Mouse (Mus musculus): ENCODE data around the gene Kcnk7.

Kcnk7 gene

DNA sequence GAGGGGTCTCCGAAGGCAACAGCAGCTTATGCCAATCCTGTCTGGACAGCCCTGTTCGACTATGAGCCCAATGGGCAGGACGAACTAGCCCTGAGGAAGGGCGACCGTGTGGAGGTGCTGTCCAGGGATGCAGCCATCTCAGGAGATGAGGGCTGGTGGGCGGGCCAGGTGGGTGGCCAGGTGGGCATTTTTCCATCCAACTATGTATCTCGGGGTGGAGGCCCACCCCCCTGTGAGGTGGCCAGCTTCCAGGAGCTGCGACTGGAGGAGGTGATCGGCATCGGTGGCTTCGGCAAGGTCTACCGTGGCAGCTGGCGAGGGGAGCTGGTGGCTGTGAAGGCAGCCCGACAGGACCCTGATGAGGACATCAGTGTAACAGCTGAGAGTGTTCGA is 13.8 kb upstream of the Kcnk7 start:
- no peak for DNase-seq (ENCODE audit: low spot score)

DNA sequence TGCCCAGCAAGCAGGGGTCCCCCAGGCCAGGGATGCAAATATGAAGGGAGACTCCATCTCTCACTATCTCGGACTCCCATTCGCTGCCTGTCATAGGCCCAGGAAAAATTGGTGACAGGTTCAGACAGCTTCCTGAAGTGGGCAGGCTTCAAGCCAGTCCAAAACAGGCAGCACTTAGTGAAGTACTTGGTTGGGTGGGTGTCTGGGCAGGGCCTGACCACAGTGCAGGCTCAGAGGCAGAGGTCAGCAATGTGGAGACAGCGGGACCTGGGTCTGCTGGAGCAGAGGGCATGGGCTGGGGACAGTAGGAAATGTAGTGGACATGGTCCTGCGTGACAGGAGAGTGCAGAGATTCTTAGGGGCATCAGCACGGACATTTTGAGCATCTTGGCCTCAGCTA is 12.6 kb upstream of the Kcnk7 start:
- DNase-seq (ENCODE audit: low spot score), result no peak

DNA sequence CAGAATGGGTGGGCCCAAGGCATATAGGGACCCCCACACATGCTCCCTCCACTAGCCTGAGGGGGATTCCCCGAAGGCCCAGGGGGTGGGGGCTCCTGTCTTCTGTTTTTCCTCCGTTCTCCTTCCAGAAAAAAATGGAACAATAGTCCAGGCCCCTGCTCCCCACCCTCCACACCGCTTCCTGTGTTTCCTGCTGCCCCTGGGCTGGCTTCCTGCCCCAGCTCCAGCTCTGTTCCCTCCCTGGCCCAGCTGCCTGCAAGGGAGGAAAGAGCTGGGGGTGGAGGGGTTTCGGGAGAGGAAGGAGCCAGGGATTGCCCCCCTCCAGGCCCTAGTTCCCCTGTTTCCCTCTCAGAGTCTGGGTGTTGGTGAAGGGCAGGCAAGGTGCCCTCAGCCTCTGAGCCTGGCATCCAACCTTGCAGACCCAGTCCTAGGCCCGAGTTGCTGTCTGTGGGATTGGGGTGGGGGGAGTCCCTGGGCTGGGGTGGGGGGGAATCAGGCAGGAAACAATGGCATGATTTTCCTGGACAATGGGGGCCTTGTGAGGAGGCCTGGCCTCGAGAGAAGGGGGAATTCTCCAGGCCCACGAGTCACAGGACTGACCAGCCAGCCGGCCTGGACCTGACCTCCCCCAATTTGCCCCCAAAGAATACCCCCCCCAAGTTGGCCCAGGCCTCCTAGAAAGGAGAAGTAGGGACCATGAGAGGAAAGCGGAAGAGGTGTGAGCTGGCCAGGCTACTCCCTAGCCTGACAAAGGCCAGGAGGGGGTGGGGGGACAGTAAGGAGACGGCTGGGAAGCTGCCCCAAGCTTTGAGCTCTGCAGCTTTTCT is 11.9 kb upstream of the Kcnk7 start:
- DNase-seq (ENCODE audit: low spot score), result peak; percentile 81

DNA sequence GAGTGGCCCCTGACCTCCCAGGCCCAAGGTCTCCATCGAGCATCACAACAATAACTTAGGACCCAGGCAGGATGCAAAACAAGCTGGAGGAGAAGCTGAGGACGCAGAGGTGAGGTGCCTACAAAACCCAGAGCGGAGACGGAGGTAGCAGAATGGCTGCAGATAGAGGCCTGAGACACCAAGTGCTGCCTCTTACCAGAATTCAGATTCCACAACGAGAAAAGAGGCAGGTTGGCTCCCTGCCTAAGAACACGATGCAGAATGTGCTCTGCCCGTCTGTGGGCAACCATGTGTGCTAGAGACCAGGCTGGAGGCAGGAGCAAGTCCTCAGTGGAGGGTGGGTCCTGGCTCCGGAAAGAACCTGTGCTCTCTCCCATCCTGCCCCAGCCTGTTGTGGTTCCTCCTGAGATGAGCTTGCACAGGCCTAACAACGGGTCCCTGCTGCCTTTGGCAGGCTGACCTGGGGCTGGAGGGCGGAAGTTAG is 11.2 kb upstream of the Kcnk7 start:
- DNase-seq (ENCODE audit: low spot score), result no peak

DNA sequence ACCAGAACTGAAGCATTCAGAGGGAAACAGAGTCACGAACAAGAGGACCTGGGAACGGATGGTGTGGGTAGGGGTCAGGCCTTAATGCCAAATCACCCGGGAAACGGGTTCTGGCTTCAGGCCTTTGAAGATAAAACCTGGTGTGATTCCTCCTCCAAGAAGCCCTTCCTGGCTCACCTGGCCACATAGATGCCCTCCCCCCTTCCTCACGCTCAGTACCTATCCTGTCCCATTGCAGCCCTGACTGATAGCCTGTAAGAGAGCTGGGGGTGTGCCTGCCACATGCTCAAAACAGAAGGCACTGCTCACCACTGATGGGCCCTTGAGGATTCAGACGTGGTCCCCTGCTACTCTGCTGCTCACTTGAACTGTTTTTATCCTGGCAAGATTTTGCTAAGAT is 10.4 kb upstream of the Kcnk7 start:
- DNase-seq (ENCODE audit: low spot score), result no peak

DNA sequence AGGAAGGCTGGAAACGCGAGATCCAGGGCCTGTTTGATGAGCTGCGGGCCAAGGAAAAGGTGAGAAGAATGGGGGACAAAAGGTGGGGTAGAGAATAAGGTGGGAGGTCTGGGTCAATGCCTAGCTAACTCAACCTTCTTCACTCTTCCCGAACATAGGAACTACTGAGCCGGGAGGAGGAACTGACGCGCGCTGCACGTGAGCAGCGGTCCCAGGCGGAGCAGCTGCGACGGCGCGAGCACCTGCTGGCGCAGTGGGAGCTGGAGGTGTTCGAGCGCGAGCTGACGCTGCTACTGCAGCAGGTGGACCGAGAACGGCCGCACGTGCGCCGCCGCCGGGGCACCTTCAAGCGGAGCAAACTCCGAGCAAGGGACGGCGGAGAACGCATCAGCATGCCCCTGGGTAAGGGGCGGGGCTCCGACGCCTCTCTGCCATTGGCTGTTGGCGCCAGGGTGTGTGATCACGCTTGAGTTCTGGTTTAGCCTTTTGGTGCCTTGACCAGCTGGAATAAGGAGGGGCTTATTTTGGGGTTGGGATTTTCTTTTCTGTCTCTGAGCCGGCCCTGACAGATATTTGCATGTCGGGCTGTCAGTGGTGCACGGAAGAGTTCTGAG is 8.2 kb upstream of the Kcnk7 start:
- no peak for DNase-seq (ENCODE audit: low spot score)

DNA sequence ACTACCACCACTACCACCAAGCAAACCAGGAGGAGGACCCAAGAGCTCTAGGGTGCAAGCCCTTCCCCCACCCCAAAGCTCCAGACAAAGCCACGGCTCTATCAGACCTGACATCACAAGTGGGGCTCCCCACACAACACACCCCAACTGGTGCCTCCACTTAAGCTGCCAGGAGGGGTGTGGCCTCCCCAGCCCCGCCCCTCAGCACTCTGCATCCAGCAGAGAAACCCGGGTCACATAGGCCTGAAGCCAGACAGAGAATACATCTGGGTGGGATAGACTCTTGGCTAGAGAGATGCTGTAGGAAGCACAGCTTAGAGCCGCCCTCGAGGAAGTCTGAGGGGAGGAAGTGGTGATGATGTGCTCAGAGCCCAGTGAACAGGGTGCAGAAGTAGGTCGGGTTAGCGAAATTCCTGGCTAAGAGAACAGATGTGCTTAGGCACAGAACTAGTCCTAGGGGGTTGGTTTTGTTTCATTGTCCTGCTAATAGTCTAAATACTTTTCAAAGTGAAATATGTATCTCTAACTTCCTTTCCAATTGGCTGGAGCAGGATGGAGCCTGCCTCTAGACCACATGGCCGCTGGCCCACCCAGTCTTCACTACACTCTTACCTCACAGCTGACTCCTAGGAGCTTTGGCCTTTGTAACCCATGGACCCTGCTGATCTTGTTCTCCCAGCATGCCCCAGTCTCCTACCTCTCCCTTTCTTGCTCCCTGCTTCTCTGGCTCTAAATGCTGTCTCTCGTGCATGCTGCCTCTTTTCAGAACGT is 819 bp downstream of the Kcnk7 start:
- DNase-seq (ENCODE audit: low spot score), result no peak

DNA sequence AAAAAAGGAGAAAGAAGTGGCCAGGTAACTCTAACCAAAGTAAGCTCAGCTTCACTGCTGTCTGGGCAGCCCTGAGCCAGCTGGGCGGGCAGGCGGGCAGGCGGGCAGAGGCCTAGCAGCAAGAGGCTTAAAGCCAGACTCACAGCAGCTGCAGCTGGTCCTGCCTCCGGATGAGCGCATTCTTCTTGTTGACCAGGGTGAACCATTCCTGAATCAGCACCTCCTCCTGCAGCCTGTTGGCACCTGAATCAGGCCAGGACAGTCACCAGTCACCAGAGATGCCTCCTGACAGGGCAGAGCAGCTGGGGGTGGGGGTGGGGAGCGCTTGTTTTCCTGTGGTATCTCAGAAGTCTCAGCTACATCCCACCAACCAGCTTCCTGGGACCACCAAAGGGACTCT is 5.9 kb downstream of the Kcnk7 start:
- no peak for DNase-seq (ENCODE audit: low spot score)

DNA sequence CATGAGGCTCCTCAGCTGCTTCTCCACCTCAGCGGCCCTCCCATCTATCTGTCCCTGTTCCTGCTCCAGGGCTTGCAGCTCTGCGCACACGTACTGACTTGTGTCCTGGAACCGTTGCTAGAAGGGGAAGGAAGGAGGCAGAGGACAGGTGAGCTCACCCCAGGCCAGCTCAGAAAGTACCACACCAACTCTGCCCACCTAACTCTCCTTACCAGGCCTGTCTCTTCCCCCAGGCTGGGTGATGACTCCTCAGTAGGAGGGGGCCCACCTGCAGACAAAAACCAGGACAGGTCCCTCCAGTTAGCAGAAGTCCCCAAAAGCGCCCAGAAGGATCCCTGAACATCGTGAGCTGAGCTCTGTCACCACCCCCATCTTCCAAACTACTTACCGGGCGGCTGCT is 6.4 kb downstream of the Kcnk7 start:
- no peak for DNase-seq (ENCODE audit: low spot score)

DNA sequence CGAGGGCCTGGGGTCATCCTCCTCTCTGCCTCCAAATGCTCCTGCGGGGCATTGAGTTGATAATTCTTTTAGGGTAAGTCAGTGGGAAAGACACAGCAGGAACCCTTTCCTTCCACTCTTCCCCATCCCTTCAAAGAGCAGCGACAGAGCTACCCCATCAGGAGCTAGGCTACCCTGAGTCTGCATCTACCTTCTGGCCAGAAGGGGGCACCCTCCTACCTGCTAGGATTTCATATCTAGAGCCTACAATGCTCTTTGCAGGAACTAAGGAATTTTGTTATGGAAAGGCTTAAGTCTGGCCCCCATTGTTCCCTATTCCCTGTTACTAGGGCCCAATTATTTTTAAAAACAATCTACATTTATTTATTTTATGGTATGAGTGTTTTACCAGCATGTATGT is 7.1 kb downstream of the Kcnk7 start:
- DNase-seq (ENCODE audit: low spot score), result peak; percentile 85

DNA sequence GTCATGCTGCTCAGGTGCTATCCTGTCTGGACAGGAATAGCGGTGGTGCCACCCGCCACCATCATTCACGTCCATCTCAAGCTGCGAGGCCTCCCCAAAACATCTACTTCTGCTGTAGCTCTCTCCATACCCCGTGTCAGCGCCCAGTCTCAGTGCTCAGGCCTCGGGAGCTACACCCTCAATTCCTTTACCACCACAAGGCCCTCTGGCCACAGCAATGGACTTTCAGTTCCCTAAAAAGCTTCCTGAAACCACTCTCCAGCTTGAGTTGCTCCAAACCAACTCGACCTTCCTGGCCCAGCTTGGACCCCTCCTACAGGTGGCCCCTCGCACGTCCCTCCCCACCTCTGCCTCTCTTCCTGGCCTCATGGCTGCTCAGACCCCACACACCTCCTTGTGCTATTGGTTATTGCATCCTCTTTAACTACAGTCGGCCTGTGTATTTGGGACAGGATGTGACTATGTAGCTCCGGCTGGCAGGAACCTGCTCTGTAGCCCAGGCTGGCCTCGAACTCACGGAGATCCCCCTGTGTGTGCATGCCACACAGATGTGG is 7.8 kb downstream of the Kcnk7 start:
- DNase-seq (ENCODE audit: low spot score), result no peak

DNA sequence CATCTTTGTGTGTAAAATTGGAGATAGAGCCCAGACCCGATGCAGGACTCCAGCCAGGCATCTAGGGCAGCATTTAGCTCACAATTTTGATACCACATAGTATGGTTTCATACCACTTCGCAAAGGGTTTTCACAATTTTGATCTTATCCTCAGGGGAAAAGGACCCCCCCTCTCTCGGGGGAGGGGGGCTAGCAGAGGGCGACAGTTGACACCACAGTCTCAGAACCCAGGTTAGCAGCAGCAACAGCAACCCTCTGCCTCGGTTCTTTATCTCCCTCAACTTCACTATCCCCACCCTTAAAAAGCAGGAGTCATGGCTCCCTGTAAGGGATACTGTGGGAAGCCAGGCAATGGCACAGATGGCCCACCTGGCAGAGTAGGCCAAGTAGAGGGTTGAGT is 9.1 kb downstream of the Kcnk7 start:
- no peak for DNase-seq (ENCODE audit: low spot score)

DNA sequence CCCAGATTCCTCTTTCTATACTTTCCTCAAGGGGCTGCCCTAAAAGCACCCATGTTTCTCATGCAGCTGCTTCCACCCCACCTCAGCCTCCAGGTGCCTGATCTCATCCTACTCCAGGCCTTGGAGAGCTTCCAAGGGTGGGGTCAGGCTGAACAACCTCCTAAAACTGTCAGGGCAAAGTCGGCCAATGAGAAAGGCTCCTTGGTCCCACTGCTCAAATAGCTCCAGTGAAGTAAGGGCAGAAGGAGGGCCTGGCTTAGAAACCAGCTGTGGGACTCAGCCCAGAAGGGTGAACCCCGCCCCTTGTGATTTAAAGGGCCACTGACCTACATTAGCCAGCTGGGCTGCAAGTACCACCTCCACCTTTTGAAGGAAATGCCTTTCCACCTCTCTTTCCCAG is 9.6 kb downstream of the Kcnk7 start:
- peak; percentile 88 for DNase-seq (ENCODE audit: low spot score)

DNA sequence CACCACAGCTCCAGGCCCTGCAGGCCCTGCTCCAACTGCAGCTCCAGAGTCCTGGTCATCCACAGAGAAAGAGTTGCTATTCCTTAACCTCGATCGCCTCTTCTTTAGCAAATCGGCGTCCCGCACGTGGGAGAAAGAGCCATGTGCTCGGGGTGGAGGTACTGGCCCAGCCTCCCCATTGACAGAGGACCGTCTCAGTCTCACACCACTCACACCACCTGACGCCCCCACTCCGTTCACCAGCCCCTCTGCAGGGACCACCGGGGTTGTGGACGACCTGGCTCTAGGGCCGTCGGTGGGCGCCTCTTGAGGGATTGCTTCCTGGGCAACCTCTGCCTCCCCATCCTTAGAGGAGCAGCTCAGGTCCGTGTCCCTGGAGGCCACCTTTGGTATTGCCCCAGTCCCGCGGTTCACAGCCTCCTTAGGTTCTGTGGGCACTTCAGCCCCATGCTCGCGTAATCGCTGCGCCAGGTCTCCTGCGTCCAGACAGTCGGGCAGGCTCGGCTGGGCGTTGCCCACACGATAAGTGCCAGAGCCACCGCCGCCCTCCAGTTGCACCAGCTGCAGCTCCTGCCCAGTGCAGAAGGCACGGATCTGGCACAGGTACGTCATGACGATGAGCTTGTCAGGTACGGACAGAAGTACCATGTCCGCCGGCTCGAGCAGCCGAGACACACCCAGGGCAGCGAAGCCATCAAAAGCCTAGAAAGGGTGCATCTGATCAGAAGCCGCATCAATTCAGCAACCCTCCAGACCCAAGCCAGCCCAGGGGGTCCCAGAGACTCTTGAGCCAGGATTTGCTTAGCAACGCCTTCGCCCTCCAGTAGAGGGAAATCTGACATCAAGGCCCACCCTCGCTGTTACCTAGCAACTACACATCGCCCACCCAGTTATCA is 11.9 kb downstream of the Kcnk7 start:
- peak; percentile 67 for DNase-seq (ENCODE audit: low spot score)

DNA sequence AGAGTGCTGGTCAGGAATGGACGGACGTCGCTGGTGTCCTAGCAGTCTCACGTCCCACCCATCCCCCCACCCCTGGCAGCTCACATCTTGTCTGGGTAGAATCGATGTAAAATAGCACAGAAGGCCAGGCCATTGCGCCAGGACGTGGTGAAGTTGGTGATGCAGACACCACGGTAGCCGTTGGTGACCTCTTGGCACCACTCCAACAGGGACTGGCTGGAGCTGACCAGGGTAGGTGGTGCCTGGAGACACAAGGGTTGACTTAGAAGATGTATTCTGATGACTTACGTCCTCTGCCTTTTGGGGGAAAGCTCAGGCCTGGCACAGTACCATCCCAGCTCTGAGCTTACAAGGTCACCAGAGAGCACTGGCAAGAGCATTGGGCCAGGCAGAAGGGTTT is 12.8 kb downstream of the Kcnk7 start:
- DNase-seq (ENCODE audit: low spot score), result no peak

DNA sequence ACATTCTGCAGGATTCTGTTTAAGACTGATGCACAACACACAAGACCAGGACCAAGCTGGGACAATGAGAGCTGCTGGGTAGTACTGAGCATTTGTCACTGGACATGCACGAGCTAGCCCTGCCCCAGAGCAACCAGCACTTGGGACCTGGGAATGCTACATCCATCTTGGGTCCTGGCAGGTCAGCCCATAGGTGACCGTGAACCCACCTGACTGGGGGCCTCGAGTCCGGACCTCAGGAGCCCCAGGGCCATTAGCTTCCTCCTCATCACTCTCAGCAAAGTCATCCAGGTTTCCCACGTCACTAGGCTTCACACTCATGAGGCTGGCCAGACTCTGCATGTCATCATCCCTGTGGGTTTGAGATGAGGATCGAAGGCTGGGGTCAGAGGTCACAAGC is 17.1 kb downstream of the Kcnk7 start:
- DNase-seq (ENCODE audit: low spot score), result no peak

DNA sequence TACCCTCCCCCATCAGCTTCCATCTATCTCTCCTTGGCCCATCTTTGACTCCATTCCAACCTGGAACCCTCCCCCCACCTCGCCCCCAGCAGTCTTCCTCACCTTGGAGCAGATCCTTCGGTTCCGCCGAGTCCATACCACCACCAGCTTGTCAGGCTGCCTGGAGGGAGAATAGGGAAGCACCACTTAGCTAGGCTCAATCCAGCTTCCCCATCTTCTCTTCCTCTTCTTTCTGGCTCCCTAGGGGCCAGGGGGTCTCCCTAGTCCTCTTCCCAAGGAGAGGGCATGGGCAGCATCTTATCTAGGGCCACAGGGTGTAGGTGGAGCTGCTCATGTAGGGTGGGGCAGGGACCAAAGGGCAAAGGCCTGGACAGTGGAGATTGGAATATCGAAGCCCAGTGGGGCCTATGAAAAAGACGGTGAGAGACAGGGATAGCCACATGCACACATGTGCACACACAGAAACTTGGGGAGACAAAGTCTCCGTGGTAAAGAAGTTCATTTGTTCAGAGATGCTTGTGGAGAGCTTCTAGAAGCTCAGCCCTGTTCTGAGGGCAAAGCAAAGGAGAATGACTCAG is 18.8 kb downstream of the Kcnk7 start:
- no peak for DNase-seq (ENCODE audit: low spot score)

DNA sequence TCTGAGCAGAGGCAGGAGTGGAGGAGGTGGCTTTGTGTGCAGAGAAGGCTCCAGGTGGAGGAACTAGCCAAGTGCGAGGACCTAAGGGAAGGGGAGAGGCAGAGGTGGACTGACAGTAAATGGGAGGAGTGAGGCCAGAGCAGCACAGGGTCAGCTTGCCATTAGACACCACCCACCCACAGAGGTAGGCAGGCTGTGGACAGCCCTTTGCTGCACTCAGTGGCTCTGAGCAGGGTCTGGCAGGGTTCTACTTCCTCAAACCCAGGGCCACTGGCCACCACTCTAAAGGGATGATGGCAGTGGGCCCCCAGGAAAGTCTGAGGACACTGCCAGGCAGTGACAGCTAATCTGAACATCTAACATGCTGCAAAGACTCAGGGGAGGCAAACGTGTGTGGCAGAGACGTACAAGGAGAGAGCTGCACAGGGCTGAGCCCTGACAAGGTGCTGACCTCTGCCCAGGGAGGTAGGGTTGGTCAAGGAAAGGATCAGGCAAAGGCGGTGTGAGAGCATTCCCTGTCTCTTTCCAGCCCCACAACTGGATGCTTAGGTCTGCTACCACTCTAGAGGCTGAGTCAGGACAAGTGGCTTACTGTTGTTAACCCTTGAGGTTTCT is 19.9 kb downstream of the Kcnk7 start:
- no peak for DNase-seq (ENCODE audit: low spot score)

DNA sequence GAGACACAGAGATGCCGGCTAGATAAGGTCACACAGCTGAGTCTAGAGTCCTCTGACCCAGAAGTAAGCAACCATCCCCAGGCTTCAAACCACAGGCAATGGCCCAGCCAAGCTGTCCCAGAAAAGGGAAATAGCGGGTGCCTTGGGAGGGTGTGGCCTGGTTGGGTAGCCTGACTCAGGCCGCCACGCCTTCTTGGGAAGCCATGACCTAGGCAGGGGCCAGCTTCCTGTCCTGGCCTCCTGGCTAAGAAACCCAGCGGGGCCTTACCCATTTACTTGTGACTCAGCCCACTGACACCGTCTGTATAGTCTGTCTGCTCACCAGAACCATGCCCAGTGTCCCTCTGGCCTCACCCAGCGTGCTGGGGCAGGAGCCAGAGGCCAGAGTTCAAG is 20.4 kb downstream of the Kcnk7 start:
- DNase-seq (ENCODE audit: low spot score), result peak; percentile 89

DNA sequence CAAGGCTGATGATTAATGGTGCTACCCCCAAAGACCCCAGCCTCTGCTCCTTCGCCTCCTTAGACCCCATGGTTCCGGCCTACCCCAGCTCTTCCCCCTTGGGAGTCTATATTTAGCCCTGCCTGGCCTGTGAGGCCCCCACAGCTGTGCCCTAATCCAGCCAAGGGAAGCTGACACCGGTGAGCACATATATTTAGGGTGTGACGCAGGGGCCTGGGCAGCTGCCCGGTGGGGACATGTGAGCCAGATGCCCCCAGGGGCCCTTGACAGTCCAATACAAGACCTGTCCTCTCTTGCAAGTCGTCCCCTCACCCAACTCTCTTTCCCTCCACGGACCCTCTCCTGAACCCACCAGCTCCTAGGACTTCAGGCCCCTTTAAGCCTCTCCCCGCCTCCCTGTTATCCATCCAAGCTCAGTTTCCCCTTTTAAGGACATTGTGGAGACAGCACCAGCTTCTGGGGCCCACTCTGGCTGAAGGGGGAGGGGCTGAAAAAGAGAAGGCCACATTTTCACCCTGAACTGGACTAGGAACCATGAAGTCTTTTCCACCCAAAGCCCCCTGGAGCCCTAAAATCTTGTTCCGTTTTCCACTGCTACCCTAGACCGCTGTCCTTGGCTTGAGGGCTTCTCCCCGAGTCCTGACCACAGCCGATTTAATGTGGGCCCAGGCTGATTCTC is 21.0 kb downstream of the Kcnk7 start:
- no peak for DNase-seq (ENCODE audit: low spot score)
